Mouse (Mus musculus): ENCODE data around the gene Lfng. TPM values are rescaled to one million over a fixed set of nuclear protein-coding genes. Genes with fewer than 3 reads are reported as not detected.

The Lfng gene
- total and polyA plus RNA-seq, 3 experiments, result 11.2 to 14.1 TPM; not detected in 1

DNA sequence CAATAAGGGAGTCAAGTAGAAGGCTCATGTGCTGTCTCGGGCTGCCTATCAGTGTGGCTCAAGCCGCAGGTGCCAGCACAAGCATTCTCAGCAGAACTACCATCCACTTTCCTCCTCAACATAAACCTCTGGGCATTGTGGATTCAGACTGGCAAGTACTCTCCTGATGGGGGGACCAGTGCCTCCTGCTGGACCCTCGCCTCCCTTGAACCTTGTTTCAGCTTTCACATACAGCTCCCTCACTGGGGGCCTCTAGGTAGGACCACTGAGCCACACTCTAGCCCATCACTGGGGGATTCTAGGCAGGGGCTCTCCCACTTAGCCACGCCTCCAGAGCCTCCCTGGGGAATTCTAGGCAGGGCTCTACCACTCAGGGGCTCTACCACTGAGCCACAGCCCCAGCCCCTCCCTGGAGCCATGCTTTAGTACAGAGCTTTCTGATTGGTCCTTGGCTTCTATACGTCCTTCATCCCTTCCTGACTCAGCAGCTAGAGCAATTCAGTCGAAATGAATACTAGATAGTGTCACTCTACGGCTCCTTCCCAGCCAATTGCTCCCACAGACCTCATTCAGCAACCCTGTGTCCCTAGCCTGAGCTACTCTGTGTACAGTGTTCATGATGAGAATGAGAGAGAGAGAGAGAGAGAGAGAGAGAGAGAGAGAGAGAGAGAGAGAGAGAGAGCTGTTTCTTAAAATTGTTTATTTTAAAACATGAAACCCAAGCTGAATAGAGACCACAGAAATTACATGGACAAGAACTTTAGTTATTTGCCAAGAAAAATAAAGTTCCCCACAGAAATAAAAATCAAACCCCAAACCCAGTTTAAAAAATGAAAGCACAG, 13.0 kb downstream of the Lfng start:
- no peak overlapping the region for H3K4me3 ChIP-seq (ENCODE audit: control insufficient read depth in 1 of 2, insufficient read depth in 1 of 2, low read depth in 2 of 2, low read length in 2 of 2)
- H3K4me1 ChIP-seq (ENCODE audit: control insufficient read depth in 1 of 2, insufficient read depth in 2 of 2, low read length in 2 of 2), result peaks cover 2 to 31% of the 10 kb centered on the region in 2 experiments
- DNase-seq (ENCODE audit: low read depth, low spot score), result peak; percentile 70
- no peak overlapping the region for H3K9ac ChIP-seq (ENCODE audit: control insufficient read depth, low read depth, low read length, poor library complexity, severe bottlenecking)
- H3K9me3 ChIP-seq (replicated peaks; ENCODE audit: insufficient read depth, low read length), result no peaks in the 10 kb centered on the region
- H3K27me3 ChIP-seq (ENCODE audit: control insufficient read depth in 1 of 2, insufficient read depth in 2 of 2, low read length in 2 of 2), result no peaks in the 10 kb centered on the region
- TF ChIP-seq JUND (IDR thresholded peaks at IDR 0.05; ENCODE audit: low read depth, low read length) (0 out of 2 replicates have a peak, but pooled peaks have one; percentile 54), MYB (IDR thresholded peaks at IDR 0.05; ENCODE audit: low read depth, low read length) (no peak), TAL1 (IDR thresholded peaks at IDR 0.05; ENCODE audit: low read length) (no peak), MAX (IDR thresholded peaks at IDR 0.05; ENCODE audit: low read length) (no peak), CTCF (IDR thresholded peaks at IDR 0.05 in 2 of 3, conservative IDR thresholded peaks at IDR 0.05 in 1 of 3; ENCODE audit: control insufficient read depth in 1 of 3, insufficient read depth in 1 of 3, low read depth in 2 of 3, low read length in 3 of 3, poor library complexity in 1 of 3, severe bottlenecking in 1 of 3) (peak in 2 of 3 experiments; percentile 6 to 12; a peak in 1 of 6 replicates)
- H3K79me2 ChIP-seq (ENCODE audit: control insufficient read depth, insufficient read depth, low read length, poor library complexity), result no peaks in the 10 kb centered on the region
- H3K27ac ChIP-seq (ENCODE audit: control insufficient read depth, low read depth, low read length), result no peak overlapping the region
- H3K36me3 ChIP-seq (ENCODE audit: control insufficient read depth in 1 of 2, insufficient read depth in 2 of 2, low read length in 2 of 2), result peaks cover 0 to 22% of the 10 kb centered on the region in 2 experiments; a peak in 2 of 4 replicates

DNA sequence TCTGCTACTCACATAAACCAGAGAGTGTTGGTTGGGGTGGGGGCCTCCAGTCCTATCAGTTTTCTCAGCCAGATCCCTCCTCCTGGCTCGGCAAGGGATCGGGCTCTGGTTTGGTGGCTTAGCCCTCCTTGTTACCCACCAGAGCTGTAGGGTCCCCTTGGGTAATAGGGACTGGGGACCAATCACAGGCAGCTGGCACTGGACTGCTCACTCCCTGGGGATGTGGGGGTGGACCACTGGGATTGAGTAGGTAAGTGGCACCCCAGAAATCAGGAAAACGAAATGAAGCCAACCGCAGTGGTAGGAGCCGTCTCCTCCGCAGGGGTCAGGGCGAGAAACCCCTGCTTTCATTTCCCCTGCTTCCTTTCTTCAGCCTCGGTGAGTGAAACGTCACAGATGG, 14.0 kb downstream of the Lfng start:
- Histone ChIP-seq H3K4me1 (ENCODE audit: control insufficient read depth in 1 of 2, insufficient read depth in 2 of 2, low read length in 2 of 2) (peaks cover 0 to 23% of the 10 kb centered on the region in 2 experiments), H3K27me3 (ENCODE audit: control insufficient read depth in 1 of 2, insufficient read depth in 2 of 2, low read length in 2 of 2) (no peaks in the 10 kb centered on the region), H3K4me3 (ENCODE audit: control insufficient read depth in 1 of 2, insufficient read depth in 1 of 2, low read depth in 2 of 2, low read length in 2 of 2) (no peak overlapping the region), H3K36me3 (ENCODE audit: control insufficient read depth in 1 of 2, insufficient read depth in 2 of 2, low read length in 2 of 2) (peaks cover 0 to 15% of the 10 kb centered on the region in 2 experiments; a peak in 2 of 4 replicates), H3K27ac (ENCODE audit: control insufficient read depth, low read depth, low read length) (no peak overlapping the region), H3K9me3 (replicated peaks; ENCODE audit: insufficient read depth, low read length) (no peaks in the 10 kb centered on the region), H3K79me2 (ENCODE audit: control insufficient read depth, insufficient read depth, low read length, poor library complexity) (no peaks in the 10 kb centered on the region), H3K9ac (ENCODE audit: control insufficient read depth, low read depth, low read length, poor library complexity, severe bottlenecking) (no peak overlapping the region)
- TF ChIP-seq E2F4 (IDR thresholded peaks at IDR 0.05; ENCODE audit: borderline replicate concordance, low read depth, low read length), result no peak
- TF ChIP-seq MYC (IDR thresholded peaks at IDR 0.05; ENCODE audit: low read depth, low read length), result no peak
- TF ChIP-seq TBP (IDR thresholded peaks at IDR 0.05; ENCODE audit: low read depth, low read length), result no peak
- TF ChIP-seq ZC3H11A (IDR thresholded peaks at IDR 0.05; ENCODE audit: low read depth, low read length), result no peak
- no peak for TF ChIP-seq MEF2A (IDR thresholded peaks at IDR 0.05; ENCODE audit: extremely low read depth, insufficient replicate concordance, low read depth, low read length, poor library complexity, severe bottlenecking)
- no peak for TF ChIP-seq USF1 (IDR thresholded peaks at IDR 0.05; ENCODE audit: low read depth, low read length)
- TF ChIP-seq SMC3 (IDR thresholded peaks at IDR 0.05; ENCODE audit: low read depth, low read length), result no peak
- no peak for TF ChIP-seq UBTF (IDR thresholded peaks at IDR 0.05; ENCODE audit: borderline replicate concordance, insufficient read depth, low read depth, low read length)
- TF ChIP-seq JUND (IDR thresholded peaks at IDR 0.05; ENCODE audit: low read depth, low read length), result no peak
- no peak for DNase-seq (ENCODE audit: low read depth, low spot score)

Data from MEL (cell line).